Mouse (Mus musculus) cerebellum, adult 2 months (tissue): ENCODE data around the gene Svep1.

Experiments used
- CTCF ChIP-seq: fragments of 200-500 bp; IDR thresholded peaks from 2 replicates; pipeline ENCODE4 v1.5.1; 2011; ENCODE audit warnings: low read depth, mild to moderate bottlenecking, control low read depth, low read length, moderate library complexity, borderline replicate concordance; ENCODE audit not compliant: insufficient read depth
- POLR2A ChIP-seq: fragments of 200-500 bp; IDR thresholded peaks from 2 replicates; pipeline ENCODE4 v1.6.1; 2011; ENCODE audit warnings: low read length, control low read depth, borderline replicate concordance; ENCODE audit not compliant: insufficient read depth

- no peak for TF ChIP-seq POLR2A
- no peak for TF ChIP-seq CTCF
Measured at GRCm38 (mm10) chr4:58097732-58098131, 108.9 kb downstream of the Svep1 start.
